Mouse (Mus musculus): ENCODE results near the gene Klhl29. TPM values are rescaled to one million over a fixed set of nuclear protein-coding genes. Genes with fewer than 3 reads are reported as not detected.

The Klhl29 gene
- polyA plus RNA-seq (2012; rRNA removed) = 0.16 and 0.21 TPM in 2 replicates

GRCm38 (mm10) chr12:5375616-5376461 is at the start of gene Klhl29:
Klhl29 (minus strand) TSS chr12:5375682.

All from liver, embryonic 14 days (tissue).